Mouse (Mus musculus): ENCODE measurements around the gene Dapk1. TPM values are rescaled to one million over a fixed set of nuclear protein-coding genes. Genes with fewer than 3 reads are reported as not detected.

Gene Dapk1
- polyA plus RNA-seq, 1 experiment from 2014 or later: 32.7 TPM

DNA sequence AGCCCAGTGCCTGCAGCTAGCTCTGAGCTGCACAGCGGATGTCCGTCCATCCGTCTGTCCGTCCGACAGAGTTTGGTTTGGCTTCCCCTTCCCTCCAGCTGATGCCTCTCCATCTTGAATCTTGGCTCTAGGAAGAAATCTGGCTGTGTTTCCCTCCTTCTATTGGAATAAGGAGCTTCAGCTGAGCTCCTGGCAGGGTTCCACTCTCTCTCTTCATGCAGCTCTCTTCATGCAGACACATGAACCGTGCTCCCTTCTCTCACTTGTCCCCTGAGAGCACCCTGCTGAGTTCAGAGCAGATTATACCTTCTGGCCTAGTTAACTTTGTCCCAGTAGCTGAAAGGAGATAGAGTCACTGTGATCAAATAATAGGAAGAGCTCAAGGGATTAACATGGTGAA lies 83.5 kb downstream of the Dapk1 start:
- Histone ChIP-seq H3K9me3 (no peaks in the 10 kb centered on the region), H3K4me1 (peaks cover 47% of the 10 kb centered on the region), H3K27me3 (no peaks in the 10 kb centered on the region), H3K27ac (peak overlapping the region; percentile 83), H3K36me3 (no peaks in the 10 kb centered on the region), H3K4me3 (no peak overlapping the region), H3K4me2 (no peak overlapping the region), H3K9ac (no peak overlapping the region)
- ATAC-seq (ENCODE audit: borderline replicate concordance, extremely low read depth, low FRiP score, low TSS enrichment): peak; percentile 21; the same call in 1 of the 2 replicates
- WGBS: 56% methylated on average over 6 of the region's 6 CpGs

DNA sequence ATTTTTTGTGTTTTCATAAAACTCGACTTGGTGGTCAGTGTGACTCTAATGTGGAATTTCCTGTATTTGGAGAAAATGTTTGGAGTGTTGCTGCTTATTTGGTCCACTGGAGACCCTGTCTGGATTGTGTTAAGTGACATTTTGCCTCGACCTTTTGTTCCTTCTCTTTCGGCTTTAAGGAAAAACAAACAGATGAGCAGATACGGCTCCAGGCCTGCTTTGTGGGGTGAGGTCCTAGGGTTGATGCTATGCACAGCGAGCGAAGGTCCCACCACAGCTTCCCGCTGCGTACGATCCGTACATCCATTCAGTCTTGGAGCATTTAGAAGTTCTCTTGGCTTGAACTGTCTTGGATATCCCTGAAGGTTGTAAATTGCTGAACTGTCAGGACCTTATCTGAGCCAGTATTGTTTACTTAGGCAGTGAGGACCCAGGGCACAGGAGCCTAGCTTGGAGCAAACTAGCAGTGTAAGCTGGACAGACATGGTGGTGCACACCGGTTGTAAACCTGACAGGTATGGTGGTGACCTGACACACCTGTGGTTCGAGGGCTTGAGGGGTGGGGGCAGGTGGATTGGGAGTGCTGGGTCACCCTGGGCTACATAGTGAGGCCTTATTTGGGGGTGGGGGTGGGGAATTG lies 84.4 kb downstream of the Dapk1 start:
- H3K27ac ChIP-seq: peak overlapping the region; percentile 83
- H3K4me3 ChIP-seq: no peak overlapping the region
- H3K36me3 ChIP-seq: no peaks in the 10 kb centered on the region
- H3K9me3 ChIP-seq: no peaks in the 10 kb centered on the region
- H3K9ac ChIP-seq: no peak overlapping the region
- no peaks in the 10 kb centered on the region for H3K27me3 ChIP-seq
- no peak overlapping the region for H3K4me2 ChIP-seq
- ATAC-seq (ENCODE audit: borderline replicate concordance, extremely low read depth, low FRiP score, low TSS enrichment): peak; percentile 29; the same call in 1 of the 2 replicates
- H3K4me1 ChIP-seq: peaks cover 47% of the 10 kb centered on the region
- WGBS: 16% methylated on average over 12 of the region's 12 CpGs

DNA sequence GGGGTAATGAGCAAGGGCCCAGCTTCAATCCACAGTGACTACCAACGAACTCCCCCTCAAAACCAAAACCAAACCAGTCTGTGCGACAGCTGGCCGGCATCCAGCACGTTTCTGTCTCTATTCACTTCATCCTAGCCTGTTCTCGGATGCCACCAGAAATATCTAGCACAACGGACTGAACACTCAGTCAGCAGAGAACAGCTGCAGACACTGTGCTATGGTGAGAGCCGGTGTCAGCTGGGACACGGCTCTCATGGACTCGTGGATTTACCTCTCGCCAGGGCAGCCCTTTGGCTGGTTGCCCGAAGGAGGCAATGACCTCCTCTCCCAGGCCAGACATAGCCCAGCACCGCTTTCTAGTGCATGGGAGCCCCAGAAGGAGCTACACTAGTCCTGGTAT lies 85.2 kb downstream of the Dapk1 start:
- ATAC-seq (ENCODE audit: borderline replicate concordance, extremely low read depth, low FRiP score, low TSS enrichment): 0 out of 2 replicates have a peak, but pooled peaks have one; percentile 13
- Histone ChIP-seq H3K36me3 (no peaks in the 10 kb centered on the region), H3K9me3 (no peaks in the 10 kb centered on the region), H3K4me3 (no peak overlapping the region), H3K4me1 (peaks cover 47% of the 10 kb centered on the region), H3K27ac (peak overlapping the region; percentile 83), H3K9ac (no peak overlapping the region), H3K27me3 (no peaks in the 10 kb centered on the region), H3K4me2 (no peak overlapping the region)
- WGBS: 38% methylated on average over 12 of the region's 12 CpGs

DNA sequence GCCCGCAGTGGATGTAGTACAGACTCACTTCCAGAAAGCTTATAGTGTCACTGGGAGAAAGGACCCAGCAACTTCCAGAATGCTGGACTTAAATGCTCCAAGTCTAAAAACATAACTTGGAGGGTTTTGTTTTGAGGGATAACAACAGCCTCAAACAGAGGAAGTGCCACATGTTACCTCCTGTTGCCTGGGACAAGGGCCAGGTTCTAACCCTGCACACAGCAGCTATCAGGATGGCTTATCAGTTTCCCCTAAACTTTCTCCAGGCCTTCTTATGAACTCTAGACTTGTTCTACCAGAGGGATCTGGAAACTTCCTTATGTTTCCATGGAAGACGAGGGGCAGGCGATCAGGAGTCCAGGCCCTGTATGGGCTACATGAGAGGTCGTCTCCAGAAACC lies 85.7 kb downstream of the Dapk1 start:
- H3K4me2 ChIP-seq: no peak overlapping the region
- peak overlapping the region; percentile 83 for H3K27ac ChIP-seq
- peaks cover 47% of the 10 kb centered on the region for H3K4me1 ChIP-seq
- H3K36me3 ChIP-seq: no peaks in the 10 kb centered on the region
- WGBS: 88% methylated on average over 4 of the region's 4 CpGs
- H3K9ac ChIP-seq: no peak overlapping the region
- H3K4me3 ChIP-seq: no peak overlapping the region
- H3K9me3 ChIP-seq: no peaks in the 10 kb centered on the region
- no peak for ATAC-seq (ENCODE audit: borderline replicate concordance, extremely low read depth, low FRiP score, low TSS enrichment)
- H3K27me3 ChIP-seq: no peaks in the 10 kb centered on the region

DNA sequence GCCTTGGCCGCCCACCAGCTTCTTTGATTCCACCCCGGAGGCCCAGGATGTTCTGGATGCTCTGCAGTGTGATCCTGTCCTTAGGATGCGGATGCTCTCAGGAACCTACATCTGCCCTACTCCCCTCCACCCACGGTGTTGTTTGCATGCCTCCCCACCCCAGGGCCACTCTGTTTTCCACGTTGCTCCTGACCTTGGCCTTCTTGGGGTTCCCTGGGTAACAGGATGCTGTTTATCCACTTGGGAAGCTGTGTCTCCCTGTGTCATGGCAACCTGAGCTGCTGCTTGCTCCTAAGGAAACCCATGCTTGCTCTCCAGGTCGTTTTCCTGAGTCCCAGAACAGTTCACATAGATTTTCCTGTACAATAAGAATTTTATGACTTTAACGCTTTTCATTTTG lies 86.1 kb downstream of the Dapk1 start:
- Histone ChIP-seq H3K4me1 (peaks cover 47% of the 10 kb centered on the region), H3K4me3 (no peak overlapping the region), H3K27ac (no peak overlapping the region), H3K36me3 (no peaks in the 10 kb centered on the region), H3K9me3 (no peaks in the 10 kb centered on the region), H3K9ac (no peak overlapping the region), H3K4me2 (no peak overlapping the region), H3K27me3 (no peaks in the 10 kb centered on the region)
- no peak for ATAC-seq (ENCODE audit: borderline replicate concordance, extremely low read depth, low FRiP score, low TSS enrichment)
- WGBS: 69% methylated on average over 7 of the region's 7 CpGs

DNA sequence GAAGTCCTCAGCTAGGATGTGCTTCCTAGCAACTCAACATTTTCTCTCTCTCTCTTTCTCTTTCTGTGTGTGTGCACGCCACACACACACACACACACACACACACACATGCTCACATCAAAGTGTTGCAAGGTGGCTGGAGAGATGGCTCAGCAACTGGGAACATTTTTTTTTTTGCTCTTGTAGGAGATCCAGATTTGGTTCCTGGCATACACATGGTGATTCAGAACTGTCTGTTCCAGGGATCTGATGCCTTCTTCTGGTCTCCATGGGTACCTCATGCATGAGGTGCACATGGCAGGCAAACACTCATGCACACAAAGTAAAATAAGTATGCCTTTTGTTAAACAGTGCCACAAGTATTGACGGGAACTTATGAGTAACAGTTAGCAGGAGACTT lies 89.2 kb downstream of the Dapk1 start:
- H3K4me1 ChIP-seq: peaks cover 20% of the 10 kb centered on the region
- no peak overlapping the region for H3K4me3 ChIP-seq
- H3K36me3 ChIP-seq: no peaks in the 10 kb centered on the region
- no peak overlapping the region for H3K27ac ChIP-seq
- H3K27me3 ChIP-seq: no peaks in the 10 kb centered on the region
- no peaks in the 10 kb centered on the region for H3K9me3 ChIP-seq
- WGBS: 89% methylated on average over 2 of the region's 2 CpGs
- no peak overlapping the region for H3K4me2 ChIP-seq
- H3K9ac ChIP-seq: no peak overlapping the region
- ATAC-seq (ENCODE audit: borderline replicate concordance, extremely low read depth, low FRiP score, low TSS enrichment): no peak

DNA sequence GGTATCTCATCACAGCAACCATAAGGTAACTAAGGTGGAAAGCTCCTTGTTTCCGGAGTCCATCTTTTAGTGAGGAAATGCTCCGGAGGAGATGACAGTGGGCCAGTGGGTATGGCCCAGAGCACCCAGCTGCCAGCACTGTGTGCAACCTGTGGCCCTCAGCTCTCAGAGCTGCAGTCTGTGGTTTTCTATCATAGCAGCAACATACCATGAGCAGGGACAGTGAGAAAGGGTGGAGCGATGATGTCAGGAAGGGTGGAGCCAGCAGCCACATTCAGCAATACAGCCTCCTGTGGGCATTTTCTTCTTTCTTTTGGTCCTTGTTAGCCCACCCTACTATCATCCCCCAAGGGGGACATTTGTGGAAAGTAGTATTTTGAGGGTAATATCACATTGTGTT lies 90.2 kb downstream of the Dapk1 start:
- Histone ChIP-seq H3K4me2 (no peak overlapping the region), H3K4me3 (no peak overlapping the region), H3K9ac (no peak overlapping the region), H3K36me3 (no peaks in the 10 kb centered on the region), H3K4me1 (peaks cover 10% of the 10 kb centered on the region), H3K27me3 (no peaks in the 10 kb centered on the region), H3K9me3 (no peaks in the 10 kb centered on the region), H3K27ac (no peak overlapping the region)
- no peak for ATAC-seq (ENCODE audit: borderline replicate concordance, extremely low read depth, low FRiP score, low TSS enrichment)
- WGBS: 97% methylated on average over 3 of the region's 3 CpGs

DNA sequence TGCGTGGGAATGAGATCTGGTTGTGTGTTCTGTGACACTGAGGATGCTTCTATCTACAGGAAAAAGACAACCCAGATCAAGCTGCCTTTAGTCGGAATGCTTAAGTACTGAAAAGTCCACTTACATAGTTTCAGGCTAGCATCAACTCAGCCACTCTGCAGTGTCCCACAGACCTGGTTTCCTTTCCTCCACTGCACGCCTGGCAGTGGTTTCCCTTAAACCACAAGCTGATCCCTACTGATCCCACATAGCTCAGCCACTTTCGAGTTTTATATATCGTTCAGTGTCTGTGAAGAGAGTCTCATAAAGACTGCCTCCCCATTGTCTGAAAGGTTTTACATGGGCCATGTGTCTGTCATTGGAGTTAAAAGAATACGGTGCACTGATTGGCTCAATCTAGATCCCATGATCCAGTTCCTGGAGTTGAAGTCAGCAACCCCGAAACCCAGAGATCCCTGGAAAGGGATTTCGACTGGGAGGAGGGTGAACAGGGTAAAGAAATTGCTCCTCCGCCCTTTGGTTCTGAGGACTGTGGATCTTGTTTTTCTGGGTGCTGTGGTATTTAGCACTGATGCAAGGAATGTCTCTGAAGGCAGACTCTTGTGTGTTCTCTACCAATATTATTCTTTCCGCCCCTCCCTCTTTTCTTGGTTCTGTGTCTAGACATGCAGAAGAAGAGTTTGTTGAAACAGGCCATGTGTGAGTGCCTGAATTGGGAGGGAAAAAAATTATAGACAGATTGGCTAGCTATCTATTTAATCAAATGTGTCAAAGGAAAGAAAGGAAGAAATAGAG lies 93.6 kb downstream of the Dapk1 start:
- no peaks in the 10 kb centered on the region for H3K27me3 ChIP-seq
- H3K9ac ChIP-seq: no peak overlapping the region
- H3K9me3 ChIP-seq: no peaks in the 10 kb centered on the region
- no peak overlapping the region for H3K4me2 ChIP-seq
- no peak for ATAC-seq (ENCODE audit: borderline replicate concordance, extremely low read depth, low FRiP score, low TSS enrichment)
- H3K36me3 ChIP-seq: no peaks in the 10 kb centered on the region
- no peak overlapping the region for H3K4me3 ChIP-seq
- H3K27ac ChIP-seq: no peak overlapping the region
- peaks cover 6% of the 10 kb centered on the region for H3K4me1 ChIP-seq
- 66% methylated on average over 10 of the region's 10 CpGs for WGBS

DNA sequence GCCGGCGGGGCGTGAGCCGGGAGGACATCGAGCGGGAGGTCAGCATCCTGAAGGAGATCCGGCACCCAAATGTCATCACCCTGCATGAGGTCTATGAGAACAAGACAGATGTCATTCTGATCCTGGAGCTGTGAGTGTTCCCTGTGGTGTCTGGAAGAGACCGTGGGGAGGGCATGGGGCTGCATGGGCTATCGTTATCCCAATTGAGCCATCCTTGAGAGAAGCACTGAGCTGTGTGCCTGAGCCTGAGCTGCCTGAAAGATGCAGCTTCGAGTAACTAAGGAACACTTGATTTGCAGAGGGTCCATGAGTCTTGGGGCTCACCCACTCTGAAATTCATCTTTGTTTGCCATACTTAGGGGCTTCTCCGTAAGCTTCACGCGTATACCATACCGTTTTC lies 94.6 kb downstream of the Dapk1 start:
- no peak for ATAC-seq (ENCODE audit: borderline replicate concordance, extremely low read depth, low FRiP score, low TSS enrichment)
- 86% methylated on average over 14 of the region's 14 CpGs for WGBS

DNA sequence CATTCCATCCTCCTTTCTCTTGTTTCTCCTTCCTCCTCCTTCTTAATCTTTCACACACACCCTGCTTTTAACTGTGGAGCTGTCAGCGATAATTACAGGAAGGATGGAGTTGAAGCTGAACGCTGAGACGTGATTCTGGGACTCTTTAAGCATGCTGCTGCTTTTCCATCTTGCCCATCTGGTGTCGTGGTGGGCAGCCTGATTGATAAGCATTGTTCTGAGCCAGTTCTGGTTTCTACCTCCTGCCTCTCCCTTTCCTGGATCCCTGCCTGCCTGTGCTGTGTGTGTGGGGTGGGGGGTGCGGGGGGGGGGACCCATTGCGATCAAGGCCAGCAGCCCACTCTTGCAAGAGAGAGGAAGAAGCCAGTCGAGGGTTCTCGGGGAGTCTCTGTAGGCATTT lies 95.0 kb downstream of the Dapk1 start:
- Histone ChIP-seq H3K27ac (no peak overlapping the region), H3K4me1 (peaks cover 18% of the 10 kb centered on the region), H3K27me3 (no peaks in the 10 kb centered on the region), H3K9me3 (no peaks in the 10 kb centered on the region), H3K36me3 (no peaks in the 10 kb centered on the region), H3K9ac (no peak overlapping the region), H3K4me2 (no peak overlapping the region), H3K4me3 (no peak overlapping the region)
- 58% methylated on average over 7 of the region's 8 CpGs for WGBS
- no peak for ATAC-seq (ENCODE audit: borderline replicate concordance, extremely low read depth, low FRiP score, low TSS enrichment)

More for the DNA sequence above, 94.6 kb downstream of the Dapk1 start:
- peaks cover 14% of the 10 kb centered on the region for H3K4me1 ChIP-seq
- H3K4me3 ChIP-seq: no peak overlapping the region
- no peaks in the 10 kb centered on the region for H3K36me3 ChIP-seq
- H3K9me3 ChIP-seq: no peaks in the 10 kb centered on the region
- no peak overlapping the region for H3K27ac ChIP-seq
- no peaks in the 10 kb centered on the region for H3K27me3 ChIP-seq
- no peak overlapping the region for H3K4me2 ChIP-seq
- H3K9ac ChIP-seq: no peak overlapping the region

DNA sequence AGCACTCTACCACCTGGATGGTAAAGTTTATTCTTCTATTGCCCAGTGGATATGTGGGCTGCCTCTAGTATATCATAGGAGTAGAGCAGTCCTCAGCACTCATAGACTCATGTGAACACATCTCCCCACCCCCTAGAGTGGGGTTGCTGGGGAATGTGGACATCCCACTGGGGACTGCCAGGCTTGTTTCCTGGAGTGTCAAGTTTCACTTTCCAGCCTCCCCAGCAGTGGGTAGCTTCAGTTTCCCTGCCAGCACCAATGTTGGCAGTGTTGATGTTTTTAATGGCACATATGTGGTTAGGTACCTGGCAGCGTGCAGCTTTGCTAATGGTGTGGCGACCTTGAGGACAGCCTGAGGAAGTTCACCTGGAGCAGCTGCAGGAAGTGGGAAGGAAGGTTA lies 96.3 kb downstream of the Dapk1 start:
- Histone ChIP-seq H3K9ac (no peak overlapping the region), H3K4me3 (no peak overlapping the region), H3K27me3 (no peaks in the 10 kb centered on the region), H3K27ac (no peak overlapping the region), H3K36me3 (no peaks in the 10 kb centered on the region), H3K4me2 (no peak overlapping the region), H3K9me3 (no peaks in the 10 kb centered on the region), H3K4me1 (peaks cover 26% of the 10 kb centered on the region)
- ATAC-seq (ENCODE audit: borderline replicate concordance, extremely low read depth, low FRiP score, low TSS enrichment): no peak
- 80% methylated on average over 2 of the region's 2 CpGs for WGBS

DNA sequence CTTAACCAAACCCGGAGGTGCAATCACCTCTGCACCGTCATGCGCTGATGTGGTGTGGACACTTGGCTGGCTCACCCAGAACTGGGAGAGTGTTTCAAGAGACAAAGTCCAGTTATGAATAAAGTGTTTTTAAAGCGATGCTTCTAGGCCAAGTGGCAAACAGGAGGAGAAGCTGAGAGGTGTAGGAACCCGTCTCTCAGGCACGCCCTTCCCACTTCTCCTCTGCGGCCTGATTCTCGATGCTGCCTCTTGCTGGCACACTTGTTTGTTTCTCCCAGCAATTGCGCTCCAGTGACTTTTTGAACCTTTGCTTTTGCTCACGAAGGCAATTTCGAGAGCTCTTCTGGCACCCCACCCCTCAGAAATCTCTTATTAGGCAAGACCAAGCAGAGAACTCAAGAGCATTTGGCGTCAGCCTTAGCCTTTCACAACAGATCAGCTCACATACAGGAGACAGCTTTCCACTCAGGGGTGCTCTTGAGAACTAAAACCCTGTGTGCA lies 100.0 kb downstream of the Dapk1 start:
- WGBS: 49% methylated on average over 12 of the region's 12 CpGs
- Histone ChIP-seq H3K27me3 (no peaks in the 10 kb centered on the region), H3K4me1 (peaks cover 29% of the 10 kb centered on the region), H3K4me3 (no peak overlapping the region), H3K4me2 (no peak overlapping the region), H3K9ac (no peak overlapping the region), H3K27ac (peak overlapping the region; percentile 85), H3K9me3 (no peaks in the 10 kb centered on the region), H3K36me3 (no peaks in the 10 kb centered on the region)
- ATAC-seq (ENCODE audit: borderline replicate concordance, extremely low read depth, low FRiP score, low TSS enrichment): peak; percentile 79

Measured in lung, embryonic 15.5 days (tissue).